Mouse (Mus musculus) spleen, postnatal 36 days (tissue): ENCODE measurements around the gene Numb.
"Not testable (repeated sequence)": the region's sequence is repeated elsewhere in the genome, so short reads cannot be mapped to it uniquely, and the experiment has no call there.

Experiments used
- DNase-seq, 2 experiments: peaks; one replicate each; pipeline ENCODE4 v3.0.0; 2022; ENCODE audit warnings: low spot score in 2 of 2, mixed read lengths in 1 of 2

Gene Numb

GRCm38 (mm10) chr12:83921535-83922381 is at the start of gene Numb:
Gene Numb, minus strand, starts transcription at chr12:83921934.
- DNase-seq: peak; percentile 99

GRCm38 (mm10) chr12:83965235-83965634 is 43.5 kb upstream of the Numb start:
- no peak for DNase-seq

- DNase-seq: no peak
Observed at GRCm38 (mm10) chr12:83958278-83958677, 36.5 kb upstream of the Numb start.

- DNase-seq: no peak
Observed at GRCm38 (mm10) chr12:83951711-83952575, 30.2 kb upstream of the Numb start.

GRCm38 (mm10) chr12:83950840-83951701 is 29.3 kb upstream of the Numb start:
- DNase-seq: no peak

GRCm38 (mm10) chr12:83950493-83950839 is 28.7 kb upstream of the Numb start, which contains the start of gene Riox1:
Gene Riox1, plus strand, starts transcription at chr12:83950608.
- DNase-seq: peak; percentile 79 to 81

- DNase-seq: no peak
Observed at GRCm38 (mm10) chr12:83949776-83950492, 28.2 kb upstream of the Numb start.

- peak in 1 of 2 experiments; percentile 21 for DNase-seq
Observed at GRCm38 (mm10) chr12:83949043-83949442, 27.3 kb upstream of the Numb start.

- no peak for DNase-seq
Observed at GRCm38 (mm10) chr12:83947260-83947811, 25.6 kb upstream of the Numb start.

GRCm38 (mm10) chr12:83941938-83942337 is 20.2 kb upstream of the Numb start:
- no peak for DNase-seq

GRCm38 (mm10) chr12:83940031-83940430 is 18.3 kb upstream of the Numb start:
- DNase-seq: no peak

- no peak for DNase-seq
Observed at GRCm38 (mm10) chr12:83939332-83939731, 17.6 kb upstream of the Numb start.

- not testable (repeated sequence) for DNase-seq
Observed at GRCm38 (mm10) chr12:83938592-83938991, 16.9 kb upstream of the Numb start.

GRCm38 (mm10) chr12:83937600-83937999 is 15.9 kb upstream of the Numb start:
- DNase-seq: no peak

GRCm38 (mm10) chr12:83929186-83929804 is 7.6 kb upstream of the Numb start:
- no peak for DNase-seq

GRCm38 (mm10) chr12:83927747-83928146 is 6.0 kb upstream of the Numb start:
- DNase-seq: peak in 1 of 2 experiments; percentile 35

- DNase-seq: no peak
Observed at GRCm38 (mm10) chr12:83926061-83926460, 4.3 kb upstream of the Numb start.

- no peak for DNase-seq
Observed at GRCm38 (mm10) chr12:83925160-83925703, 3.5 kb upstream of the Numb start.

GRCm38 (mm10) chr12:83924332-83924731 is 2.6 kb upstream of the Numb start:
- DNase-seq: no peak

GRCm38 (mm10) chr12:83923486-83923859 is 1.7 kb upstream of the Numb start:
- no peak for DNase-seq
